Mouse (Mus musculus) MEL (cell line): ENCODE measurements around the gene Gm4952. TPM values are rescaled to one million over a fixed set of nuclear protein-coding genes. Genes with fewer than 3 reads are reported as not detected.

Experiments used
- DNase-seq: peaks from one replicate; pipeline ENCODE4 v3.0.0; 2011; ENCODE audit warnings: low read depth, low spot score
- H3K27ac ChIP-seq: 2 replicates; pipeline ENCODE4 v1.5.1; 2012; ENCODE audit warnings: low read depth, mild to moderate bottlenecking, control low read depth, low read length, moderate library complexity; ENCODE audit not compliant: control insufficient read depth
- H3K27me3 ChIP-seq, 2 experiments: fragments of 150-350 bp in 1 of 2; sonication (generic) in 1 of 2; 2 replicates each; pipeline ENCODE4 v1.6.1; 2012; ENCODE audit warnings: low read length in 2 of 2, mild to moderate bottlenecking in 2 of 2, improper control_type of control experiment in 1 of 2, moderate library complexity in 1 of 2; ENCODE audit not compliant: insufficient read depth in 2 of 2, control insufficient read depth in 1 of 2
- H3K36me3 ChIP-seq, 2 experiments: 2 replicates each; pipeline ENCODE4 v1.6.1; 2012 to 2014; ENCODE audit warnings: low read length in 2 of 2, improper control_type of control experiment in 1 of 2, inconsistent platforms in 1 of 2, mild to moderate bottlenecking in 1 of 2; ENCODE audit not compliant: insufficient read depth in 2 of 2, control insufficient read depth in 1 of 2
- H3K4me1 ChIP-seq, 2 experiments: fragments of 150-350 bp in 1 of 2; sonication (generic) in 1 of 2; 2 replicates each; pipeline ENCODE4 v1.6.1; 2012; ENCODE audit warnings: low read length in 2 of 2, improper control_type of control experiment in 1 of 2, mild to moderate bottlenecking in 1 of 2; ENCODE audit not compliant: insufficient read depth in 2 of 2, control insufficient read depth in 1 of 2
- H3K4me3 ChIP-seq, 2 experiments: fragments of 150-350 bp in 1 of 2; sonication (generic) in 1 of 2; 2 replicates each; pipeline ENCODE4 v1.5.1; 2012; ENCODE audit warnings: low read depth in 2 of 2, low read length in 2 of 2, mild to moderate bottlenecking in 2 of 2, moderate library complexity in 2 of 2, control low read depth in 1 of 2, improper control_type of control experiment in 1 of 2; ENCODE audit not compliant: control insufficient read depth in 1 of 2, insufficient read depth in 1 of 2
- H3K79me2 ChIP-seq: 2 replicates; pipeline ENCODE4 v1.6.1; 2012; ENCODE audit warnings: mild to moderate bottlenecking, low read length, moderate library complexity; ENCODE audit not compliant: control insufficient read depth, poor library complexity, insufficient read depth
- H3K9ac ChIP-seq: 2 replicates; pipeline ENCODE4 v1.6.1; 2012; ENCODE audit warnings: low read depth, mild to moderate bottlenecking, control low read depth, low read length, moderate library complexity; ENCODE audit not compliant: control insufficient read depth, poor library complexity, severe bottlenecking
- H3K9me3 ChIP-seq: fragments of 150-350 bp; sonication (generic); replicated peaks from 2 replicates; pipeline ENCODE4 v1.6.1; 2012; ENCODE audit warnings: mild to moderate bottlenecking, low read length, improper control_type of control experiment, moderate library complexity; ENCODE audit not compliant: insufficient read depth
- CHD2 ChIP-seq: IDR thresholded peaks from 2 replicates; pipeline ENCODE4 v1.6.1; 2011; ENCODE audit warnings: low read length, improper control_type of control experiment
- CTCF ChIP-seq, 3 experiments: IDR thresholded peaks in 2 of 3; conservative IDR thresholded peaks in 1 of 3; 2 replicates each; pipeline ENCODE4 v1.5.1; 2011 to 2012; ENCODE audit warnings: low read length in 3 of 3, low read depth in 2 of 3, mild to moderate bottlenecking in 2 of 3, improper control_type of control experiment in 1 of 3, inconsistent platforms in 1 of 3, mixed read lengths in 1 of 3, moderate library complexity in 1 of 3; ENCODE audit not compliant: control insufficient read depth in 1 of 3, insufficient read depth in 1 of 3, poor library complexity in 1 of 3, severe bottlenecking in 1 of 3
- E2F4 ChIP-seq: IDR thresholded peaks from 2 replicates; pipeline ENCODE4 v1.6.1; 2011; ENCODE audit warnings: low read depth, low read length, improper control_type of control experiment, borderline replicate concordance
- ETS1 ChIP-seq: IDR thresholded peaks from 2 replicates; pipeline ENCODE4 v1.6.1; 2012; ENCODE audit warnings: low read depth, mild to moderate bottlenecking, inconsistent platforms, low read length, improper control_type of control experiment, moderate library complexity
- GABPA ChIP-seq: IDR thresholded peaks from 2 replicates; pipeline ENCODE4 v1.6.1; 2012; ENCODE audit warnings: low read depth, mild to moderate bottlenecking, inconsistent platforms, low read length, improper control_type of control experiment, moderate library complexity
- GATA1 ChIP-seq: IDR thresholded peaks from 2 replicates; pipeline ENCODE4 v1.6.1; 2011; ENCODE audit warnings: low read depth, low read length, improper control_type of control experiment
- JUND ChIP-seq: IDR thresholded peaks from 2 replicates; pipeline ENCODE4 v1.6.1; 2011; ENCODE audit warnings: low read depth, mild to moderate bottlenecking, improper control_type of control experiment, low read length
- MYC ChIP-seq: IDR thresholded peaks from 2 replicates; pipeline ENCODE4 v1.6.1; 2011; ENCODE audit warnings: low read depth, mild to moderate bottlenecking, low read length, improper control_type of control experiment, moderate library complexity
- POLR2AphosphoS2 ChIP-seq: IDR thresholded peaks from 2 replicates; pipeline ENCODE4 v1.6.1; 2011; ENCODE audit warnings: low read length, improper control_type of control experiment
- POLR2AphosphoS5 ChIP-seq: IDR thresholded peaks from 2 replicates; pipeline ENCODE4 v1.6.1; 2012; ENCODE audit warnings: low read depth, borderline replicate concordance, mild to moderate bottlenecking, inconsistent platforms, low read length, moderate library complexity, mixed read lengths
- RAD21 ChIP-seq: IDR thresholded peaks from 2 replicates; pipeline ENCODE4 v1.6.1; 2011; ENCODE audit warnings: mild to moderate bottlenecking, low read depth, low read length, improper control_type of control experiment
- SIN3A ChIP-seq: IDR thresholded peaks from 2 replicates; pipeline ENCODE4 v1.6.1; 2012; ENCODE audit warnings: low read length, improper control_type of control experiment, inconsistent platforms
- SMC3 ChIP-seq: IDR thresholded peaks from 2 replicates; pipeline ENCODE4 v1.6.1; 2011; ENCODE audit warnings: low read depth, low read length, improper control_type of control experiment
- TCF12 ChIP-seq: IDR thresholded peaks from 2 replicates; pipeline ENCODE4 v1.6.1; 2014; ENCODE audit warnings: low read depth, mild to moderate bottlenecking, inconsistent platforms, low read length, improper control_type of control experiment, moderate library complexity
- ZC3H11A ChIP-seq: IDR thresholded peaks from 2 replicates; pipeline ENCODE4 v1.6.1; 2012; ENCODE audit warnings: low read depth, mild to moderate bottlenecking, inconsistent platforms, low read length, improper control_type of control experiment
- polyA plus RNA-seq, 2 experiments: library from polyadenylated mRNA; stranded (reverse) in 1 of 2; unstranded in 1 of 2; fragments of >175 nt in 1 of 2; fragments of >200 nt in 1 of 2; gene quantifications; 2 replicates each; pipeline versions ENCODE4 v1.2.1 to v1.2.4; 2012; ENCODE audit warnings: low replicate concordance in 2 of 2, low read depth in 1 of 2; ENCODE audit not compliant: insufficient read length in 2 of 2, insufficient read depth in 1 of 2, missing spikeins in 1 of 2
- total RNA-seq: library from RNA; depleted of rRNA; stranded (reverse); fragments of 300-350 nt; gene quantifications from 2 replicates; pipeline ENCODE4 v1.2.3, GENCODE M21; 2012

The Gm4952 gene
- total and polyA plus RNA-seq, 3 experiments = 0.06 TPM; not detected in 2

- no peak overlapping the region for H3K9ac ChIP-seq
- no peaks in the 10 kb centered on the region for H3K27me3 ChIP-seq
- H3K4me1 ChIP-seq = peaks cover 10 to 11% of the 10 kb centered on the region in 2 experiments
- no peak overlapping the region for H3K4me3 ChIP-seq
- peak; percentile 56 for DNase-seq
- H3K36me3 ChIP-seq = peaks cover 48% of the 10 kb centered on the region in 2 experiments
- H3K79me2 ChIP-seq = peaks cover 8% of the 10 kb centered on the region
- no peaks in the 10 kb centered on the region for H3K9me3 ChIP-seq
- no peak for TF ChIP-seq E2F4
- TF ChIP-seq MYC = peak; percentile 48; the same call in 1 of the 2 replicates
- no peak for TF ChIP-seq RAD21
- no peak for TF ChIP-seq ETS1
- H3K27ac ChIP-seq = peak overlapping the region; percentile 45; the same call in 1 of the 2 replicates
Measured at GRCm38 (mm10) chr19:12585310-12585709, 14.5 kb upstream of the Gm4952 start.

GRCm38 (mm10) chr19:12591908-12592307 is 7.9 kb upstream of the Gm4952 start:
- Histone ChIP-seq H3K79me2 (no peaks in the 10 kb centered on the region), H3K27ac (no peak overlapping the region), H3K4me3 (no peak overlapping the region), H3K36me3 (peaks cover 8 to 14% of the 10 kb centered on the region in 2 experiments), H3K9ac (no peak overlapping the region), H3K27me3 (no peaks in the 10 kb centered on the region), H3K9me3 (no peaks in the 10 kb centered on the region), H3K4me1 (no peaks in the 10 kb centered on the region)
- peak; percentile 80 for DNase-seq
- TF ChIP-seq SIN3A (peak; percentile 37; the same call in 1 of the 2 replicates), ZC3H11A (peak; percentile 73), CHD2 (no peak), POLR2AphosphoS5 (no peak), CTCF (IDR thresholded peaks at IDR 0.05 in 2 of 3, conservative IDR thresholded peaks at IDR 0.05 in 1 of 3; ENCODE audit: control insufficient read depth in 1 of 3, insufficient read depth in 1 of 3, low read depth in 2 of 3, low read length in 3 of 3, poor library complexity in 1 of 3, severe bottlenecking in 1 of 3) (peak; percentile 55 to 86 (median 74)), JUND (no peak), RAD21 (peak; percentile 87), SMC3 (peak; percentile 85), TCF12 (no peak)

GRCm38 (mm10) chr19:12595135-12595529 is 4.6 kb upstream of the Gm4952 start:
- H3K79me2 ChIP-seq = no peaks in the 10 kb centered on the region
- no peak overlapping the region for H3K4me3 ChIP-seq
- H3K27ac ChIP-seq = no peak overlapping the region
- no peaks in the 10 kb centered on the region for H3K27me3 ChIP-seq
- TF ChIP-seq GATA1 = no peak
- TF ChIP-seq POLR2AphosphoS2 = 0 out of 2 replicates have a peak, but pooled peaks have one; percentile 36
- TF ChIP-seq GABPA = no peak
- no peak for TF ChIP-seq E2F4
- no peaks in the 10 kb centered on the region for H3K4me1 ChIP-seq
- H3K9me3 ChIP-seq = no peaks in the 10 kb centered on the region
- H3K9ac ChIP-seq = no peak overlapping the region
- H3K36me3 ChIP-seq = no peaks in the 10 kb centered on the region; a peak in 1 of 4 replicates
- no peak for DNase-seq
